Mouse (Mus musculus): Measurements from ENCODE around the gene Serf1. TPM values are rescaled to one million over a fixed set of nuclear protein-coding genes. Genes with fewer than 3 reads are reported as not detected.
"Not testable (repeated sequence)": the region's sequence is repeated elsewhere in the genome, so short reads cannot be mapped to it uniquely, and the experiment has no call there.

Serf1 gene
- polyA plus RNA-seq, 1 experiment from 2014 or later: 141 TPM

GRCm38 (mm10) chr13:100141646-100142314 is 34.0 kb downstream of the Serf1 start:
- Histone ChIP-seq H3K27ac (no peak overlapping the region), H3K4me1 (no peaks in the 10 kb centered on the region), H3K27me3 (ENCODE audit: poor library complexity, severe bottlenecking) (no peaks in the 10 kb centered on the region), H3K36me3 (replicated peaks) (peaks cover 26% of the 10 kb centered on the region), H3K4me3 (no peak overlapping the region), H3K9me3 (no peaks in the 10 kb centered on the region)
- DNase-seq (ENCODE audit: extremely low spot score, low spot score): no peak
- 84% methylated on average over 8 of the region's 8 CpGs for WGBS

- no peak overlapping the region for H3K4me3 ChIP-seq
- no peak overlapping the region for H3K27ac ChIP-seq
- 76% methylated on average over 1 of the region's 1 CpGs for WGBS
- no peaks in the 10 kb centered on the region for H3K27me3 ChIP-seq (ENCODE audit: poor library complexity, severe bottlenecking)
- DNase-seq (ENCODE audit: extremely low spot score, low spot score): no peak
- H3K4me1 ChIP-seq: no peaks in the 10 kb centered on the region
- no peaks in the 10 kb centered on the region for H3K36me3 ChIP-seq (replicated peaks)
- no peaks in the 10 kb centered on the region; the same call in 1 of the 2 replicates for H3K9me3 ChIP-seq
Observed at GRCm38 (mm10) chr13:100152659-100153058, 44.8 kb downstream of the Serf1 start.

GRCm38 (mm10) chr13:100156624-100157023 is 48.8 kb downstream of the Serf1 start:
- H3K27me3 ChIP-seq (ENCODE audit: poor library complexity, severe bottlenecking): no peaks in the 10 kb centered on the region
- H3K4me1 ChIP-seq: no peaks in the 10 kb centered on the region
- no peak overlapping the region for H3K27ac ChIP-seq
- no peaks in the 10 kb centered on the region for H3K9me3 ChIP-seq
- no peaks in the 10 kb centered on the region for H3K36me3 ChIP-seq (replicated peaks)
- no peak for DNase-seq (ENCODE audit: extremely low spot score, low spot score)
- WGBS: 91% methylated on average over 3 of the region's 3 CpGs
- no peak overlapping the region for H3K4me3 ChIP-seq

GRCm38 (mm10) chr13:100161171-100161870 is 53.5 kb downstream of the Serf1 start:
- WGBS: 88% methylated on average over 11 of the region's 11 CpGs
- not testable (repeated sequence) for H3K27ac ChIP-seq; H3K36me3 ChIP-seq (replicated peaks); H3K4me1 ChIP-seq; DNase-seq (ENCODE audit: extremely low spot score, low spot score); H3K4me3 ChIP-seq; H3K9me3 ChIP-seq; H3K27me3 ChIP-seq (ENCODE audit: poor library complexity, severe bottlenecking)

GRCm38 (mm10) chr13:100162467-100162866 is 54.7 kb downstream of the Serf1 start:
- not testable (repeated sequence) for H3K36me3 ChIP-seq (replicated peaks); H3K4me1 ChIP-seq; H3K4me3 ChIP-seq; H3K27ac ChIP-seq; H3K27me3 ChIP-seq (ENCODE audit: poor library complexity, severe bottlenecking); DNase-seq (ENCODE audit: extremely low spot score, low spot score); H3K9me3 ChIP-seq

Other genes with a start within 250 kb of the Serf1 start
- 0.53 and 0.95 TPM in 2 replicates for gene Cartpt, start 206.9 kb upstream of the Serf1 start, polyA plus RNA-seq (2016; fragmentation: Nextera tagmentation; extraction: Ambion mirVana)
- gene Mccc2, start 92.4 kb upstream of the Serf1 start, polyA plus RNA-seq (2016; fragmentation: Nextera tagmentation; extraction: Ambion mirVana): 41.7 and 42.0 TPM in 2 replicates
- 26.1 and 27.3 TPM in 2 replicates for gene Bdp1, start 3.9 kb upstream of the Serf1 start, polyA plus RNA-seq (2016; fragmentation: Nextera tagmentation; extraction: Ambion mirVana)
- 90.5 and 96.0 TPM in 2 replicates for gene Smn1, start 16.8 kb downstream of the Serf1 start, polyA plus RNA-seq (2016; fragmentation: Nextera tagmentation; extraction: Ambion mirVana)
- gene Naip2, start 94.1 kb downstream of the Serf1 start, polyA plus RNA-seq (2016; fragmentation: Nextera tagmentation; extraction: Ambion mirVana): 0.15 and 0.20 TPM in 2 replicates
- gene Naip5, start 138.3 kb downstream of the Serf1 start, polyA plus RNA-seq (2016; fragmentation: Nextera tagmentation; extraction: Ambion mirVana): 0.04 TPM in 1 of 2 replicates, not detected in the other
- 0.02 and 0.07 TPM in 2 replicates for gene Naip6, start 209.7 kb downstream of the Serf1 start, polyA plus RNA-seq (2016; fragmentation: Nextera tagmentation; extraction: Ambion mirVana)